Comparison of ENCODE assay signal across 7 mouse cellular contexts in genomic region chr4:123748726-123749415, GRCm38 (mm10). TPM values are rescaled to one million over a fixed set of nuclear protein-coding genes. Genes with fewer than 3 reads are reported as not detected.
DNase-seq lines count a peak whose midpoint lies in the region; ATAC-seq lines count a peak whose summit lies in the region.

No protein-coding gene starts in this region.

- peak overlapping the region; percentile 82 for H3K9ac ChIP-seq in neural tube, embryonic 11.5 days (ENCODE audit: low read length)
- peak overlapping the region; percentile 88 for H3K9ac ChIP-seq in embryonic facial prominence, embryonic 13.5 days

- no peaks in the 10 kb centered on the region for H3K36me3 ChIP-seq in neural tube, embryonic 11.5 days (ENCODE audit: control insufficient read depth, insufficient read depth, low read length)
- H3K36me3 ChIP-seq in embryonic facial prominence, embryonic 13.5 days = no peaks in the 10 kb centered on the region
- no peaks in the 10 kb centered on the region for H3K36me3 ChIP-seq in limb, embryonic 10.5 days

- no peaks in the 10 kb centered on the region for H3K27me3 ChIP-seq in neural tube, embryonic 11.5 days (ENCODE audit: control insufficient read depth, insufficient read depth, low read length)
- no peaks in the 10 kb centered on the region for H3K27me3 ChIP-seq in embryonic facial prominence, embryonic 13.5 days
- H3K27me3 ChIP-seq in limb, embryonic 10.5 days (ENCODE audit: low read depth, poor library complexity, severe bottlenecking) = no peaks in the 10 kb centered on the region

- H3K4me1 ChIP-seq in neural tube, embryonic 11.5 days (ENCODE audit: control insufficient read depth, insufficient read depth, low read length) = peaks cover 6% of the 10 kb centered on the region
- peaks cover 16% of the 10 kb centered on the region for H3K4me1 ChIP-seq in embryonic facial prominence, embryonic 13.5 days
- peaks cover 10% of the 10 kb centered on the region for H3K4me1 ChIP-seq in limb, embryonic 10.5 days

- no peak for ATAC-seq in neural tube, embryonic 11.5 days (ENCODE audit: insufficient read depth, low FRiP score, low TSS enrichment)
- no peak for ATAC-seq in embryonic facial prominence, embryonic 13.5 days (ENCODE audit: insufficient number of reproducible peaks, insufficient read depth, low FRiP score, low TSS enrichment, low read depth)

- H3K4me3 ChIP-seq in neural tube, embryonic 11.5 days (ENCODE audit: low read depth, low read length) = peak overlapping the region; percentile 82
- peak overlapping the region; percentile 99 for H3K4me3 ChIP-seq in embryonic facial prominence, embryonic 13.5 days
- peak overlapping the region; percentile 72 for H3K4me3 ChIP-seq in limb, embryonic 10.5 days

- H3K27ac ChIP-seq in neural tube, embryonic 11.5 days (ENCODE audit: low read depth, low read length) = peak overlapping the region; percentile 77; the same call in 1 of the 2 replicates
- no peak overlapping the region for H3K27ac ChIP-seq in embryonic facial prominence, embryonic 13.5 days
- peak overlapping the region; percentile 87 for H3K27ac ChIP-seq in limb, embryonic 10.5 days

- 22% methylated on average over 10 of the region's 10 CpGs for WGBS in neural tube, embryonic 11.5 days
- WGBS in embryonic facial prominence, embryonic 13.5 days = 14% methylated on average over 10 of the region's 10 CpGs
- WGBS in limb, embryonic 10.5 days = 22% methylated on average over 10 of the region's 10 CpGs

- DNase-seq in neural tube, embryonic 11.5 days (ENCODE audit: low spot score) = no peak
- no peak for DNase-seq in neural tube, embryonic 10.5 days (ENCODE audit: extremely low spot score, low spot score)
- DNase-seq in limb, embryonic 10.5 days (ENCODE audit: low spot score) = no peak
- DNase-seq in retina, postnatal 1 day = peak; percentile 6
- DNase-seq in layer of hippocampus, adult 18-20 months (ENCODE audit: low spot score in 2 of 2) = no peak
- DNase-seq in adrenal gland, adult 8-10 months = no peak

- peak overlapping the region; percentile 77 for H3K4me2 ChIP-seq in neural tube, embryonic 11.5 days (ENCODE audit: low read depth)
- peak overlapping the region; percentile 85 for H3K4me2 ChIP-seq in embryonic facial prominence, embryonic 13.5 days

- H3K9me3 ChIP-seq in neural tube, embryonic 11.5 days (ENCODE audit: control insufficient read depth, low read length) = no peaks in the 10 kb centered on the region
- H3K9me3 ChIP-seq in embryonic facial prominence, embryonic 13.5 days = no peaks in the 10 kb centered on the region
- no peaks in the 10 kb centered on the region for H3K9me3 ChIP-seq in limb, embryonic 10.5 days (replicated peaks)

RNA-seq across cellular contexts. Expression of gene Akirin1, which starts 1.3 kb away (rescaled TPM):
- 92.1 and 93.3 TPM in 2 replicates for polyA plus RNA-seq in neural tube, embryonic 11.5 days (2014; fragmentation: Nextera tagmentation; extraction: Ambion mirVana)
- 53.4 and 54.0 TPM in 2 replicates for polyA plus RNA-seq in embryonic facial prominence, embryonic 13.5 days (2015; fragmentation: Nextera tagmentation; extraction: Ambion mirVana)
- polyA plus RNA-seq in limb, embryonic 10.5 days (2016; fragmentation: Nextera tagmentation; extraction: Ambion mirVana) = 49.5 and 55.1 TPM in 2 replicates
- 10 to 100 TPM; 53.8 to 61.3 TPM for total RNA-seq in layer of hippocampus, adult 18-20 months (2021)
- 10 to 100 TPM; 70.9 to 77.6 (median 71.6) TPM for total RNA-seq in adrenal gland, adult 8-10 months (2022)

RNA-seq across cellular contexts. Expression of gene Ndufs5, which starts 30.9 kb away (rescaled TPM):
- 337 and 365 TPM in 2 replicates for polyA plus RNA-seq in neural tube, embryonic 11.5 days (2014; fragmentation: Nextera tagmentation; extraction: Ambion mirVana)
- polyA plus RNA-seq in embryonic facial prominence, embryonic 13.5 days (2015; fragmentation: Nextera tagmentation; extraction: Ambion mirVana) = 324 and 340 TPM in 2 replicates
- polyA plus RNA-seq in limb, embryonic 10.5 days (2016; fragmentation: Nextera tagmentation; extraction: Ambion mirVana) = 340 and 356 TPM in 2 replicates
- total RNA-seq in layer of hippocampus, adult 18-20 months (2021) = 100 to 1,000 TPM; 198 to 204 TPM
- 100 to 1,000 TPM; 141 to 205 (median 168) TPM for total RNA-seq in adrenal gland, adult 8-10 months (2022)

RNA-seq across cellular contexts. Expression of gene Rhbdl2, which starts 38.8 kb away (rescaled TPM):
- 0.20 and 0.38 TPM in 2 replicates for polyA plus RNA-seq in neural tube, embryonic 11.5 days (2014; fragmentation: Nextera tagmentation; extraction: Ambion mirVana)
- polyA plus RNA-seq in embryonic facial prominence, embryonic 13.5 days (2015; fragmentation: Nextera tagmentation; extraction: Ambion mirVana) = 3.1 and 3.7 TPM in 2 replicates
- polyA plus RNA-seq in limb, embryonic 10.5 days (2016; fragmentation: Nextera tagmentation; extraction: Ambion mirVana) = 0.45 and 0.79 TPM in 2 replicates
- total RNA-seq in layer of hippocampus, adult 18-20 months (2021) = under 1 TPM in 1 of 2 experiments, not detected in 1; 0.23 TPM
- 1 to 10 TPM in 2 of 4 experiments, under 1 TPM in 2; 0.38 to 2.4 (median 1.2) TPM for total RNA-seq in adrenal gland, adult 8-10 months (2022)
